Mouse (Mus musculus): ENCODE measurements around the gene Ostm1. TPM values are rescaled to one million over a fixed set of nuclear protein-coding genes. Genes with fewer than 3 reads are reported as not detected.

The Ostm1 gene
- polyA plus RNA-seq, 1 experiment from 2014 or later, result 17.0 TPM

GRCm38 (mm10) chr10:42590261-42591184 lies 6.9 kb downstream of the Ostm1 start:
- no peaks in the 10 kb centered on the region for H3K9me3 ChIP-seq (ENCODE audit: control insufficient read depth, low read length)
- H3K27me3 ChIP-seq (replicated peaks; ENCODE audit: control insufficient read depth, insufficient read depth, low read length), result peaks cover 83% of the 10 kb centered on the region
- 3% methylated on average over 19 of the region's 19 CpGs for WGBS
- H3K36me3 ChIP-seq (ENCODE audit: control insufficient read depth, insufficient read depth, low read length), result no peaks in the 10 kb centered on the region
- H3K4me3 ChIP-seq (ENCODE audit: low read length), result no peak overlapping the region
- no peak overlapping the region for H3K27ac ChIP-seq (ENCODE audit: low read length)
- peaks cover 6% of the 10 kb centered on the region for H3K4me1 ChIP-seq (ENCODE audit: control insufficient read depth, insufficient read depth, low read length)
- ATAC-seq, result no peak
- no peak overlapping the region for H3K9ac ChIP-seq (ENCODE audit: low read depth, low read length)
- no peak overlapping the region for H3K4me2 ChIP-seq (ENCODE audit: low read depth, low read length)

GRCm38 (mm10) chr10:42591185-42591992 lies 7.8 kb downstream of the Ostm1 start:
- no peaks in the 10 kb centered on the region for H3K9me3 ChIP-seq (ENCODE audit: control insufficient read depth, low read length)
- no peak overlapping the region for H3K27ac ChIP-seq (ENCODE audit: low read length)
- under 1% methylated on average over 67 of the region's 67 CpGs for WGBS
- H3K4me2 ChIP-seq (ENCODE audit: low read depth, low read length), result peak overlapping the region; percentile 48
- no peak overlapping the region; the same call in 1 of the 2 replicates for H3K9ac ChIP-seq (ENCODE audit: low read depth, low read length)
- H3K36me3 ChIP-seq (ENCODE audit: control insufficient read depth, insufficient read depth, low read length), result no peaks in the 10 kb centered on the region
- H3K4me1 ChIP-seq (ENCODE audit: control insufficient read depth, insufficient read depth, low read length), result peaks cover 6% of the 10 kb centered on the region
- peak overlapping the region; percentile 37 for H3K4me3 ChIP-seq (ENCODE audit: low read length)
- no peak for ATAC-seq
- H3K27me3 ChIP-seq (replicated peaks; ENCODE audit: control insufficient read depth, insufficient read depth, low read length), result peaks cover 77% of the 10 kb centered on the region

GRCm38 (mm10) chr10:42591993-42592686 lies 8.5 kb downstream of the Ostm1 start:
- Histone ChIP-seq H3K27ac (ENCODE audit: low read length) (no peak overlapping the region), H3K9me3 (ENCODE audit: control insufficient read depth, low read length) (no peaks in the 10 kb centered on the region), H3K27me3 (replicated peaks; ENCODE audit: control insufficient read depth, insufficient read depth, low read length) (peaks cover 73% of the 10 kb centered on the region), H3K9ac (ENCODE audit: low read depth, low read length) (no peak overlapping the region; the same call in 1 of the 2 replicates), H3K4me1 (ENCODE audit: control insufficient read depth, insufficient read depth, low read length) (peaks cover 6% of the 10 kb centered on the region), H3K36me3 (ENCODE audit: control insufficient read depth, insufficient read depth, low read length) (no peaks in the 10 kb centered on the region), H3K4me3 (ENCODE audit: low read length) (peak overlapping the region; percentile 37), H3K4me2 (ENCODE audit: low read depth, low read length) (peak overlapping the region; percentile 48)
- ATAC-seq, result no peak
- under 1% methylated on average over 25 of the region's 25 CpGs for WGBS

- Histone ChIP-seq H3K36me3 (ENCODE audit: control insufficient read depth, insufficient read depth, low read length) (no peaks in the 10 kb centered on the region), H3K4me2 (ENCODE audit: low read depth, low read length) (no peak overlapping the region), H3K4me3 (ENCODE audit: low read length) (no peak overlapping the region), H3K27me3 (replicated peaks; ENCODE audit: control insufficient read depth, insufficient read depth, low read length) (peaks cover 66% of the 10 kb centered on the region), H3K27ac (ENCODE audit: low read length) (no peak overlapping the region), H3K9ac (ENCODE audit: low read depth, low read length) (no peak overlapping the region), H3K9me3 (ENCODE audit: control insufficient read depth, low read length) (no peaks in the 10 kb centered on the region), H3K4me1 (ENCODE audit: control insufficient read depth, insufficient read depth, low read length) (peaks cover 6% of the 10 kb centered on the region)
- WGBS, result 21% methylated on average over 7 of the region's 7 CpGs
- no peak for ATAC-seq
These were observed 9.6 kb downstream of the Ostm1 start for GRCm38 (mm10) chr10:42593201-42593600.

- peaks cover 24% of the 10 kb centered on the region for H3K27me3 ChIP-seq (replicated peaks; ENCODE audit: control insufficient read depth, insufficient read depth, low read length)
- H3K36me3 ChIP-seq (ENCODE audit: control insufficient read depth, insufficient read depth, low read length), result no peaks in the 10 kb centered on the region
- H3K4me2 ChIP-seq (ENCODE audit: low read depth, low read length), result no peak overlapping the region
- no peaks in the 10 kb centered on the region for H3K4me1 ChIP-seq (ENCODE audit: control insufficient read depth, insufficient read depth, low read length)
- WGBS, result 80% methylated on average over 8 of the region's 8 CpGs
- no peak overlapping the region for H3K9ac ChIP-seq (ENCODE audit: low read depth, low read length)
- H3K27ac ChIP-seq (ENCODE audit: low read length), result no peak overlapping the region
- no peak overlapping the region for H3K4me3 ChIP-seq (ENCODE audit: low read length)
- no peaks in the 10 kb centered on the region for H3K9me3 ChIP-seq (ENCODE audit: control insufficient read depth, low read length)
- no peak for ATAC-seq
These were observed 15.0 kb downstream of the Ostm1 start for GRCm38 (mm10) chr10:42598615-42599014.

- H3K4me2 ChIP-seq (ENCODE audit: low read depth, low read length), result no peak overlapping the region
These were observed 17.9 kb downstream of the Ostm1 start for GRCm38 (mm10) chr10:42601556-42601955.

GRCm38 (mm10) chr10:42604874-42605273 lies 21.3 kb downstream of the Ostm1 start:
- WGBS, result 72% methylated on average over 2 of the region's 2 CpGs
- ATAC-seq, result no peak
- no peak overlapping the region for H3K27ac ChIP-seq (ENCODE audit: low read length)

More at GRCm38 (mm10) chr10:42601556-42601955, 17.9 kb downstream of the Ostm1 start:
- Histone ChIP-seq H3K4me1 (ENCODE audit: control insufficient read depth, insufficient read depth, low read length) (no peaks in the 10 kb centered on the region), H3K27me3 (replicated peaks; ENCODE audit: control insufficient read depth, insufficient read depth, low read length) (peaks cover 9% of the 10 kb centered on the region; the same call in 1 of the 2 replicates), H3K4me3 (ENCODE audit: low read length) (no peak overlapping the region), H3K27ac (ENCODE audit: low read length) (no peak overlapping the region), H3K9ac (ENCODE audit: low read depth, low read length) (no peak overlapping the region), H3K36me3 (ENCODE audit: control insufficient read depth, insufficient read depth, low read length) (no peaks in the 10 kb centered on the region), H3K9me3 (ENCODE audit: control insufficient read depth, low read length) (peaks cover 5% of the 10 kb centered on the region; the same call in 1 of the 2 replicates)
- WGBS, result 18% methylated on average over 10 of the region's 10 CpGs
- ATAC-seq, result no peak

GRCm38 (mm10) chr10:42606757-42607156 lies 23.1 kb downstream of the Ostm1 start:
- ATAC-seq, result no peak
- 67% methylated on average over 4 of the region's 4 CpGs for WGBS
- H3K4me3 ChIP-seq (ENCODE audit: low read length), result no peak overlapping the region
- no peak overlapping the region for H3K4me2 ChIP-seq (ENCODE audit: low read depth, low read length)
- no peaks in the 10 kb centered on the region for H3K36me3 ChIP-seq (ENCODE audit: control insufficient read depth, insufficient read depth, low read length)
- H3K9me3 ChIP-seq (ENCODE audit: control insufficient read depth, low read length), result peaks cover 5% of the 10 kb centered on the region; the same call in 1 of the 2 replicates
- H3K27me3 ChIP-seq (replicated peaks; ENCODE audit: control insufficient read depth, insufficient read depth, low read length), result peaks cover 15% of the 10 kb centered on the region; the same call in 1 of the 2 replicates
- no peak overlapping the region for H3K27ac ChIP-seq (ENCODE audit: low read length)
- no peak overlapping the region for H3K9ac ChIP-seq (ENCODE audit: low read depth, low read length)
- H3K4me1 ChIP-seq (ENCODE audit: control insufficient read depth, insufficient read depth, low read length), result no peaks in the 10 kb centered on the region

More at GRCm38 (mm10) chr10:42604874-42605273, 21.3 kb downstream of the Ostm1 start:
- no peaks in the 10 kb centered on the region for H3K4me1 ChIP-seq (ENCODE audit: control insufficient read depth, insufficient read depth, low read length)
- H3K9me3 ChIP-seq (ENCODE audit: control insufficient read depth, low read length), result peaks cover 5% of the 10 kb centered on the region; the same call in 1 of the 2 replicates
- no peak overlapping the region for H3K4me3 ChIP-seq (ENCODE audit: low read length)
- no peak overlapping the region for H3K9ac ChIP-seq (ENCODE audit: low read depth, low read length)
- H3K27me3 ChIP-seq (replicated peaks; ENCODE audit: control insufficient read depth, insufficient read depth, low read length), result 0 out of 2 replicates have a peak, but pooled peaks cover 8% of the 10 kb centered on the region
- H3K4me2 ChIP-seq (ENCODE audit: low read depth, low read length), result no peak overlapping the region
- no peaks in the 10 kb centered on the region for H3K36me3 ChIP-seq (ENCODE audit: control insufficient read depth, insufficient read depth, low read length)
